Mouse (Mus musculus) frontal cortex, postnatal 14 days (tissue): ENCODE results near the gene Sgip1.

Experiments used
- DNase-seq, 2 experiments: peaks; one replicate each; pipeline ENCODE4 v3.0.0; 2022; ENCODE audit warnings: low spot score in 2 of 2

Sgip1 gene

GRCm38 (mm10) chr4:102840062-102840798, 99.1 kb downstream of the Sgip1 start:
- no peak for DNase-seq

GRCm38 (mm10) chr4:102840956-102841729, 100.0 kb downstream of the Sgip1 start:
- DNase-seq, result no peak

DNA sequence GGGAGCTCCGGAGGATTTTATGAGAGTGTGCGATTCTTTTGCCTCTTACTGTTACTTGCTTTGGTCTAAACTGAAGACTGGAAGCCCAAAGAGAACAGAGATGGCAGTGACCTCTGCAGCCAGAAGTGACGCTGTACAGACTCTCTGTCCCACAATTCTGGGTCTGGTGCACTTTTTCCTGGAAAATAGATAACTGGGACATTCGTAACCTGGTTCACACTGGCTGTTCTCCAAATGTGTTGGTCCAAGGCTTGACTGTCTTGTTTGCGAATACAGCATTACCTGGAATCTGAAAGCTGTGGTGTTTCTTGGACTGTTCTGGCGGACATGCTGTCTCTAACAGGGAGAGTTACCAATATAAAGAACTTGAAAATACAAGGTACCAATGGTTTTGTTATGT, 109.4 kb downstream of the Sgip1 start:
- DNase-seq, result no peak

- no peak for DNase-seq
Observed at GRCm38 (mm10) chr4:102851161-102851560, 110.1 kb downstream of the Sgip1 start.

DNA sequence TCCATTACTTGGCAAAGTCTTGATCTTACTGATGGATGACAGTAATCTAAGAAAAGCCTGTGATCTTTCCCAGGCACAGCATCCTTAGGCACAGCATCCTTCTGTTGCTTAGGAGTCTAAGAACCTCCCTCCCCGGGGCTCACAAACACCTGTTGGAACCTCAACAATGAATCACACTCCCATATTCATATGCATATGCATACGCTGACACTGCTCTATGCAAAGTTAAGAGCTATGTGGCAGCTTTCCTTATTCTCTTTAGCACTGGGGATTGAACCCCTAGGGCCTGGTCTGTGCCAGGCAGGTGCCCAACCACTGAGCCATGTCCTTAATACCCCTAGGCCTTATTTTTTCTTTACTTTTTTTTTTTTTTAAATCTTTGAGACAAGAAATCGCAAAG, 111.2 kb downstream of the Sgip1 start:
- peak; percentile 33 to 37 for DNase-seq

GRCm38 (mm10) chr4:102852808-102853207, 111.7 kb downstream of the Sgip1 start:
- DNase-seq, result no peak

DNA sequence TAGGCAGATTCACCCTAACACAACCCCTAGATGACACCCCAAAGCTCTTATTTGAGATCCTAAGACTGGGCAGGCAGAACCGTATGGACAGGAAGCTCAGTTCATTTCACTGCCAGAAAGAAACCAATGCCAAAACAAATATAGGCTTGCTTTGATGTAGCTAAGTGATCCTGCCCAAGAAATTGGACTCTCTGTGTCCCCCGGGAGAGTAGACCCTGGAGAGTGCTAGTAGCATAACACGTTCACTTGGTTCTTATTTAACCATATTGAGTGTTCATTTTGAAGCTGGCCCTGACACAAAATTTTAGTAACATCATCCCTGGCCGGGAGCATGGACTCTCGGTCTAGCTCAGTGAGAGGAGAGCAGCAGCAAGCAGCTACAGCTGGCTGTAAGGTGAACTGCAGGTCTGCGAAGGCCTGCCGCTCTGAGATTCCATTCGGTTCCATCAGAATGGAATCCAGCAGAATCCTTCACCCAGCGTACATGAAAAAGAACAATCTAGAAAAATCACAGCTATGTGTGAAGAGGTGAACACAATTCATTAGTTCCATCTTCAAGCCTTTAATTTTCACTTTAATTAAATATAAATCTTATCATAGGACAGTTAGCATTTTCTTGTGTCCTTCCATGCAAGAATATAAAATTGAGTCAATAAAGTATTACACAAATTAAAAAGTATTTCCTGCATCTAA, 112.4 kb downstream of the Sgip1 start:
- DNase-seq, result no peak

- no peak for DNase-seq
Observed at GRCm38 (mm10) chr4:102854928-102855892, 114.1 kb downstream of the Sgip1 start.

- peak; percentile 18 to 32 for DNase-seq
Observed at GRCm38 (mm10) chr4:102856086-102856485, 115.0 kb downstream of the Sgip1 start.

DNA sequence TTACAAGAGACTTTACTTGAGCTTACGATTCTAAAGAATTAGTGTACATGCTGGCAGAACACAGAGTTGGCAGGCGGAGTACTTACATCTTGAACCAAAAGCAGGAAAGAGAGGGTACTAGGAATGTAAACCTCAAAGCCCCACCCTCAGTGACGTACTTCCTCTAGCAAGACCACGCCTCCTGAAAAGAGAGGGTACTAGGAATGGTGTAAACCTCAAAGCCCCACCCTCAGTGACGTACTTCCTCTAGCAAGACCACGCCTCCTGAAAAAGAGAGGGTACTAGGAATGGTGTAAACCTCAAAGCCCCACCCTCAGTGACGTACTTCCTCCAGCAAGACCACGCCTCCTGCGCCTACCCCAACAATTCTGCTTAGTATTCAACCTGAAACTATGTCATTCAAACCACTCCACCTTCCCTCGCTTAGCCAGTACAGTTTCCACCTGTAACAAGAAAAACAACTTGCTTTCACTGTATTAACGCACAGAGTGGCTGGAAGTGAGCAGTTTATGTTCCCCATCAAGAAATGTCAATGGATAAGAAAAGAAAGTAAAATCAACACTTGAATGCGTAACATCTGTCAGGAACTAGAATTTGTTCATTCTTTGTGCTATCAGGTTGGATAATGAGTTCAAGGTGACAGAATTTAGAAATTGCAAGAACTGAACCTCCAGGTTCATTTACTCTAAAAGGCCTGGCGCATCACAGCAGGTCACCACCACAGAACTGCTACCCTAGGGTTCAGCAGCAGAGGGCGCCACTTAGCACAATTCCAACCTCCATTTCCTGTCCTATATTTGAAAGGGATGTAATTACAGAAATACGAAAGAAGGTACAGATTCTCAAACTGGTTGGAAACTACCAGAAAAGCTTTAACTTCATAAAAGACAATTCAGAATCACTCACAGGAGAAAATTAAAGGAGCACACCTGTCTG, 118.4 kb downstream of the Sgip1 start:
- DNase-seq, result no peak

GRCm38 (mm10) chr4:102862751-102863710, 121.9 kb downstream of the Sgip1 start:
- DNase-seq, result no peak

GRCm38 (mm10) chr4:102866531-102866930, 125.4 kb downstream of the Sgip1 start:
- no peak for DNase-seq

- no peak for DNase-seq
Observed at GRCm38 (mm10) chr4:102871274-102871673, 130.2 kb downstream of the Sgip1 start.

DNA sequence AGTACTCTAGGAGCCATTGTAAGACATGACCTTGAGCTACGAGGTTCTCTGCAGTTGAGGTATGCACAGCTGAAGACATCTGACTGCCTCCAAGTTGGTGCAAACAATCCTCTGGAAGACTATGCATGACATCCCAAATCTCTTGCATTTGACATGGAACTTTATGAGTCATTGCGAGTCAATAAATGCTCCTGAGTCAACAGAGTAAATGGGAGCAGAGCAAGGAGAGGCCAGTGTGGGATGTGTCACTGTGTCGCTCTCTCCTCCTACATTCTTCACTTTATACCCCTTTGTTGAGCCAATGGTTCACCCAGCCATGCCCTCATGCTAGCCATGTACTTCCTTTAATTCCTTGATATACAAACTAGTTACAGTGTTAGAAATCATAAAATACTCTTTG, 142.0 kb downstream of the Sgip1 start:
- no peak for DNase-seq

- no peak for DNase-seq
Observed at GRCm38 (mm10) chr4:102884228-102884627, 143.1 kb downstream of the Sgip1 start.

- no peak for DNase-seq
Observed at GRCm38 (mm10) chr4:102886459-102886858, 145.4 kb downstream of the Sgip1 start.

- no peak for DNase-seq
Observed at GRCm38 (mm10) chr4:102886902-102887301, 145.8 kb downstream of the Sgip1 start.

GRCm38 (mm10) chr4:102887770-102888689, 146.9 kb downstream of the Sgip1 start:
- peak; percentile 45 to 51 for DNase-seq
